Mouse (Mus musculus) embryo, embryonic 10.5 days (tissue): ENCODE results near the gene Ints12.

Source experiments
- DNase-seq: peaks from one replicate; pipeline ENCODE4 v3.0.0-alpha.2; 2015; ENCODE audit warnings: low spot score

Ints12 gene

GRCm38 (mm10) chr3:133091664-133092273, at the start of gene Ints12, which contains the start of gene Gstcd:
TSS of gene Ints12 (plus strand) at chr3:133091840.
TSS of gene Gstcd (minus strand) at chr3:133092033.
- DNase-seq: peak; percentile 97

- no peak for DNase-seq
These were observed 39.6 kb upstream of the Ints12 start for GRCm38 (mm10) chr3:133052068-133052467.

GRCm38 (mm10) chr3:133075560-133075959, 16.1 kb upstream of the Ints12 start:
- no peak for DNase-seq

GRCm38 (mm10) chr3:133082736-133083135, 8.9 kb upstream of the Ints12 start:
- no peak for DNase-seq

- DNase-seq: peak; percentile 79
These were observed 5.8 kb upstream of the Ints12 start for GRCm38 (mm10) chr3:133085858-133086257.

GRCm38 (mm10) chr3:133090247-133091120, 1.2 kb upstream of the Ints12 start:
- peak; percentile 55 for DNase-seq

GRCm38 (mm10) chr3:133091121-133091663, 448 bp upstream of the Ints12 start:
- DNase-seq: peak; percentile 68

GRCm38 (mm10) chr3:133092274-133092853, 724 bp downstream of the Ints12 start:
- no peak for DNase-seq

GRCm38 (mm10) chr3:133092936-133093335, 1.3 kb downstream of the Ints12 start:
- DNase-seq: no peak

- DNase-seq: no peak
These were observed 2.7 kb downstream of the Ints12 start for GRCm38 (mm10) chr3:133094305-133094704.

- DNase-seq: no peak
These were observed 6.3 kb downstream of the Ints12 start for GRCm38 (mm10) chr3:133097936-133098335.

GRCm38 (mm10) chr3:133098336-133098735, 6.7 kb downstream of the Ints12 start:
- no peak for DNase-seq

- DNase-seq: no peak
These were observed 7.3 kb downstream of the Ints12 start for GRCm38 (mm10) chr3:133098909-133099308.

GRCm38 (mm10) chr3:133103768-133104167, 12.1 kb downstream of the Ints12 start:
- no peak for DNase-seq

GRCm38 (mm10) chr3:133104436-133104835, 12.8 kb downstream of the Ints12 start:
- DNase-seq: no peak

GRCm38 (mm10) chr3:133108731-133109130, 17.1 kb downstream of the Ints12 start:
- no peak for DNase-seq

- DNase-seq: no peak
These were observed 18.2 kb downstream of the Ints12 start for GRCm38 (mm10) chr3:133109844-133110243.

- DNase-seq: peak; percentile 66
These were observed 20.1 kb downstream of the Ints12 start for GRCm38 (mm10) chr3:133111741-133112140.

GRCm38 (mm10) chr3:133113281-133113680, 21.6 kb downstream of the Ints12 start:
- no peak for DNase-seq

- DNase-seq: no peak
These were observed 39.7 kb downstream of the Ints12 start for GRCm38 (mm10) chr3:133131372-133131771.

- no peak for DNase-seq
These were observed 41.0 kb downstream of the Ints12 start for GRCm38 (mm10) chr3:133132611-133133010.

- DNase-seq: no peak
These were observed 50.2 kb downstream of the Ints12 start for GRCm38 (mm10) chr3:133141877-133142276.
